Mouse (Mus musculus): ENCODE measurements around the gene Tas2r124.

Tas2r124 gene

GRCm38 (mm10) chr6:132754430-132754829, at the start of gene Tas2r124:
Gene Tas2r124, plus strand, starts transcription at chr6:132754730.
- DNase-seq: no peak

GRCm38 (mm10) chr6:132711828-132712227, 42.7 kb upstream of the Tas2r124 start, which contains the start of gene Tas2r122:
Gene Tas2r122, minus strand, starts transcription at chr6:132711928.
- DNase-seq: no peak

- no peak for DNase-seq
Observed at GRCm38 (mm10) chr6:132737935-132738334, 16.6 kb upstream of the Tas2r124 start, which contains the start of gene Tas2r115. Gene Tas2r115, minus strand, starts transcription at chr6:132738035.

- DNase-seq: no peak
Observed at GRCm38 (mm10) chr6:132750206-132750605, 4.3 kb upstream of the Tas2r124 start.

GRCm38 (mm10) chr6:132761831-132762230, 7.3 kb downstream of the Tas2r124 start, which contains the start of gene Tas2r102:
Gene Tas2r102, plus strand, starts transcription at chr6:132762131.
- DNase-seq: no peak

GRCm38 (mm10) chr6:132778062-132778461, 23.5 kb downstream of the Tas2r124 start, which contains the start of gene Tas2r136:
Gene Tas2r136, minus strand, starts transcription at chr6:132778162.
- no peak for DNase-seq

GRCm38 (mm10) chr6:132795393-132795792, 40.9 kb downstream of the Tas2r124 start:
- no peak for DNase-seq

- DNase-seq: no peak
Observed at GRCm38 (mm10) chr6:132802518-132802917, 48.0 kb downstream of the Tas2r124 start, which contains the start of gene Tas2r117. Gene Tas2r117, plus strand, starts transcription at chr6:132802818.

Data from thymus, postnatal 36 days (tissue).